Mouse (Mus musculus) kidney, embryonic 14.5 days (tissue): Measurements from ENCODE around the gene Slc6a17. TPM values are rescaled to one million over a fixed set of nuclear protein-coding genes. Genes with fewer than 3 reads are reported as not detected.

Source experiments
- ATAC-seq: fragments of 200-750 bp; cut with Nextera tagmentation; 2 replicates; pipeline ENCODE4 v1.8.0; 2017; ENCODE audit warnings: moderate number of reproducible peaks, mild to moderate bottlenecking, moderate TSS enrichment, moderate library complexity; ENCODE audit not compliant: low FRiP score, low TSS enrichment
- H3K27ac ChIP-seq: fragments of 300-500 bp; sonication (generic); 2 replicates; pipeline ENCODE4 v1.5.1; 2014; ENCODE audit warnings: low read depth, mild to moderate bottlenecking, low read length, moderate library complexity, mixed read lengths
- H3K27me3 ChIP-seq: fragments of 300-500 bp; sonication (generic); 2 replicates; pipeline ENCODE4 v1.6.1; 2014; ENCODE audit warnings: mild to moderate bottlenecking, low read length; ENCODE audit not compliant: control insufficient read depth, insufficient read depth
- H3K36me3 ChIP-seq: fragments of 300-500 bp; sonication (generic); 2 replicates; pipeline ENCODE4 v1.6.1; 2014; ENCODE audit warnings: low read length, mixed read lengths; ENCODE audit not compliant: control insufficient read depth, insufficient read depth
- H3K4me1 ChIP-seq: fragments of 300-500 bp; sonication (generic); 2 replicates; pipeline ENCODE4 v1.6.1; 2014; ENCODE audit warnings: low read length, mixed read lengths; ENCODE audit not compliant: control insufficient read depth, insufficient read depth
- H3K4me2 ChIP-seq: fragments of 300-500 bp; sonication (generic); replicated peaks from 2 replicates; pipeline ENCODE4 v1.6.1; 2014; ENCODE audit warnings: low read depth, mild to moderate bottlenecking, low read length
- H3K4me3 ChIP-seq: fragments of 300-500 bp; sonication (generic); 2 replicates; pipeline ENCODE4 v1.5.1; 2014; ENCODE audit warnings: mild to moderate bottlenecking, low read length
- H3K9ac ChIP-seq: fragments of 300-500 bp; sonication (generic); 2 replicates; pipeline ENCODE4 v1.6.1; 2014; ENCODE audit warnings: low read depth, mild to moderate bottlenecking, low read length, moderate library complexity
- H3K9me3 ChIP-seq: fragments of 300-500 bp; sonication (generic); 2 replicates; pipeline ENCODE4 v1.6.1; 2016; ENCODE audit warnings: low read length; ENCODE audit not compliant: control insufficient read depth
- WGBS: fragments of 180-500 bp; shearing (Covaris S2); extraction: QIAGEN DNeasy Blood & Tissue Kit; methylation state at CpG from one replicate; pipeline ENCODE4 v1.1.7; 2014; 5-methylcytosine and 5-hydroxymethylcytosine counted together
- polyA plus RNA-seq: library from polyadenylated mRNA; unstranded; fragments of >200 nt; fragmentation: Nextera tagmentation; extraction: Ambion mirVana; gene quantifications from 2 replicates; pipeline ENCODE4 v1.2.1, GENCODE M21; 2014

Gene Slc6a17
- polyA plus RNA-seq, 1 experiment from 2014 or later, result 2.9 TPM

- 72% methylated on average over 8 of the region's 8 CpGs for WGBS
- Histone ChIP-seq H3K27ac (no peak overlapping the region), H3K36me3 (no peaks in the 10 kb centered on the region), H3K4me1 (peaks cover 10% of the 10 kb centered on the region; the same call in 1 of the 2 replicates), H3K9me3 (no peaks in the 10 kb centered on the region), H3K9ac (no peak overlapping the region), H3K27me3 (0 out of 2 replicates have a peak, but pooled peaks cover 6% of the 10 kb centered on the region), H3K4me2 (no peak overlapping the region), H3K4me3 (no peak overlapping the region)
- no peak for ATAC-seq
Observed at GRCm38 (mm10) chr3:107508696-107509095, 9.1 kb downstream of the Slc6a17 start.

- Histone ChIP-seq H3K9me3 (no peaks in the 10 kb centered on the region), H3K36me3 (no peaks in the 10 kb centered on the region), H3K9ac (no peak overlapping the region), H3K27me3 (no peaks in the 10 kb centered on the region), H3K4me3 (no peak overlapping the region), H3K4me1 (peaks cover 10% of the 10 kb centered on the region; the same call in 1 of the 2 replicates), H3K4me2 (no peak overlapping the region), H3K27ac (no peak overlapping the region)
- WGBS, result 74% methylated on average over 9 of the region's 9 CpGs
- ATAC-seq, result no peak
Observed at GRCm38 (mm10) chr3:107507966-107508365, 9.9 kb downstream of the Slc6a17 start.

DNA sequence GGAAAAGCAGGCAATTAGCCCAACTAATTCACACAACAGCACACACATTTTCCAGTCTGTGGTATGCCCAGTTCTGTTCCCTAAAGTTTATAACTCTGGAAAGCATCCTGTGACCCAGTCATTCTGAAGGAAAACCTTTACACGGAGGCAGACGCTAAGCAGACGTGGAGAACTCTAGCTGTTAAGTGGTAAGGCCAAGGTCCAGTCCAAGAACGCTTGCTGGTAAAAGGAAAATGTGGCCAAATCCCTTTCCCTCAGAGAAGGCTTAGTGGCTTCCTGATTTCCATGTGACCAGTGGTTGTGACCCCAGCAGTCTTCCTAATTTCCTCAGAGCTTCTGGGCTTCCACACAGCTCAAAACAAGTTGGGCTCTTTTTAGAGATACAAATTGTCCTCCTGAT, 11.3 kb downstream of the Slc6a17 start:
- Histone ChIP-seq H3K4me3 (no peak overlapping the region), H3K4me1 (peaks cover 10% of the 10 kb centered on the region; the same call in 1 of the 2 replicates)
- ATAC-seq, result no peak

GRCm38 (mm10) chr3:107505464-107506367, 12.1 kb downstream of the Slc6a17 start:
- peak overlapping the region; percentile 33; the same call in 1 of the 2 replicates for H3K27ac ChIP-seq
- 27% methylated on average over 4 of the region's 4 CpGs for WGBS
- H3K4me2 ChIP-seq, result no peak overlapping the region
- H3K4me3 ChIP-seq, result no peak overlapping the region
- no peaks in the 10 kb centered on the region for H3K27me3 ChIP-seq
- H3K4me1 ChIP-seq, result peaks cover 10% of the 10 kb centered on the region; the same call in 1 of the 2 replicates
- no peak overlapping the region for H3K9ac ChIP-seq
- H3K36me3 ChIP-seq, result no peaks in the 10 kb centered on the region
- H3K9me3 ChIP-seq, result peaks cover 1% of the 10 kb centered on the region; the same call in 1 of the 2 replicates
- ATAC-seq, result peak; percentile 91

More for the DNA sequence above, 11.3 kb downstream of the Slc6a17 start:
- Histone ChIP-seq H3K9ac (no peak overlapping the region), H3K27me3 (no peaks in the 10 kb centered on the region), H3K9me3 (no peaks in the 10 kb centered on the region), H3K36me3 (no peaks in the 10 kb centered on the region), H3K4me2 (no peak overlapping the region), H3K27ac (peak overlapping the region; percentile 33; the same call in 1 of the 2 replicates)
- whole genome bisulfite sequencing, result 42% methylated on average over 4 of the region's 4 CpGs

GRCm38 (mm10) chr3:107504542-107504941, 13.3 kb downstream of the Slc6a17 start:
- no peak overlapping the region for H3K4me3 ChIP-seq
- no peak for ATAC-seq
- peaks cover 10% of the 10 kb centered on the region; the same call in 1 of the 2 replicates for H3K4me1 ChIP-seq
- H3K36me3 ChIP-seq, result no peaks in the 10 kb centered on the region
- no peak overlapping the region for H3K9ac ChIP-seq
- H3K27ac ChIP-seq, result no peak overlapping the region
- no peaks in the 10 kb centered on the region for H3K27me3 ChIP-seq
- peaks cover 13% of the 10 kb centered on the region for H3K9me3 ChIP-seq
- 81% methylated on average over 1 of the region's 1 CpGs for WGBS
- H3K4me2 ChIP-seq, result no peak overlapping the region

DNA sequence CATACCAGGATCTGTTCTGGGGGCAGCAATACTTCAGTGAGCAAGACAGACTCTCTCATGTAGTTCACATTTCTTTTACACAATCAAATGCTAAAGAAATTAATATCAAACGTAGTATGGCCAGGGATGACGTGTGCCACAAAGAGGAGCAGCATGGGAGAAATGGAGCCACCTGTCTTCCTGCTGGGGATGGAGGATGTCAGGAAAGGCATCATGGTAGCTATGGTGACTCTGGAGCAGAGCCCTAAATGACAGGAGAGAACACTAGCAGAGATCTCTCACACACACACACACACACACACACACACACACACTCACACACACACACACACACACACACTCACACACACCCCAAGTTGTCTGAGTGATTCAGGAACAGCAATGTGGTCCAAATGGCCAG, 14.1 kb downstream of the Slc6a17 start:
- WGBS, result 86% methylated on average over 2 of the region's 2 CpGs
- peaks cover 10% of the 10 kb centered on the region; the same call in 1 of the 2 replicates for H3K4me1 ChIP-seq
- no peak overlapping the region for H3K4me3 ChIP-seq
- no peaks in the 10 kb centered on the region for H3K27me3 ChIP-seq
- no peak overlapping the region for H3K9ac ChIP-seq
- H3K36me3 ChIP-seq, result no peaks in the 10 kb centered on the region
- no peak overlapping the region for H3K4me2 ChIP-seq
- no peak overlapping the region for H3K27ac ChIP-seq
- H3K9me3 ChIP-seq, result peaks cover 14% of the 10 kb centered on the region
- ATAC-seq, result no peak

DNA sequence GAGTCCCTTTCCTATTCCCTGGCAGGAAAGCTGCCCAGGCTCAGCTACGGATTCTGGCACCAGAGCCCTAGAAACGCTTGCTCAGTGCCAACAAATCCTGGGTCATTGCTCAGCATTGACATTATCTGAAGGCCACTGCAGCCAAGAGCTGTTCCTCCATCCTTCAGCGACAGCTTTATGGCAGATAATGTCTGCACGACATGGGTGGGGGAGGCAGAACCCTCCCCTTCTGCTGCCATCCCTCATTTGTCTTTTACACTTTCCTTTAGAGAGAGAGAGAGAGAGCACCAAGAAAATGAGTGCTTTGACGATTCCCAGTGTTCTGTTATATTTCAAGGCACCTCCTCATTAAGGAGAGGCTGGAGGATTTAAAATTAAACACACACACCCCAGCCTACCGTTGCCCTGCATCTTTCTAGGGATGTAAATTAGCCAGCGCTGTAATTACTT, 16.1 kb downstream of the Slc6a17 start:
- peaks cover 9% of the 10 kb centered on the region; the same call in 1 of the 2 replicates for H3K4me1 ChIP-seq
- H3K9ac ChIP-seq, result no peak overlapping the region
- peaks cover 14% of the 10 kb centered on the region for H3K9me3 ChIP-seq
- H3K36me3 ChIP-seq, result no peaks in the 10 kb centered on the region
- no peaks in the 10 kb centered on the region for H3K27me3 ChIP-seq
- H3K4me2 ChIP-seq, result no peak overlapping the region
- H3K27ac ChIP-seq, result no peak overlapping the region
- ATAC-seq, result no peak
- H3K4me3 ChIP-seq, result no peak overlapping the region
- WGBS, result 36% methylated on average over 7 of the region's 7 CpGs

DNA sequence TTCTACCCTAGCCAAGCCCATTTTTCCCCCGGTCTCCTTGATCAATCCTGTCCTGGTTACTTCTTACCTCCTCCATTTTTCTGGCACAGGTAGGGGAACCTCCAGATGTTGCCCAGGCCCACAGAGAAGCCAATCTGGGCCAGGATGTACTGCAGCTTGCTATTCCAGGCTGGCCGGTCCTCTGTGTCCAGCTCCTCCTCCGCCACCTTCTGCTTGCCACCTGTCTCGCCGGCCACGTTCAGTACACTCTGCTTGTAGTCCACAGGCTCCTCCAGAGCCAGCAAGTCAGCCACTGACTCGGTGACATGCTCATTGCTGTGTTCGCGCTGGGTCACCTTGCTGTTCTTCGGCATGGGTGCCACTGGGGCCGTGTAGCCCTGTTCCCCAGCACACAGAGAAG, 17.5 kb downstream of the Slc6a17 start:
- no peak overlapping the region for H3K4me3 ChIP-seq
- H3K4me2 ChIP-seq, result no peak overlapping the region
- H3K27ac ChIP-seq, result no peak overlapping the region
- no peaks in the 10 kb centered on the region for H3K27me3 ChIP-seq
- WGBS, result 97% methylated on average over 11 of the region's 11 CpGs
- peaks cover 14% of the 10 kb centered on the region for H3K9me3 ChIP-seq
- H3K4me1 ChIP-seq, result no peaks in the 10 kb centered on the region
- ATAC-seq, result no peak
- H3K9ac ChIP-seq, result no peak overlapping the region
- no peaks in the 10 kb centered on the region for H3K36me3 ChIP-seq
